Mouse (Mus musculus) MEL (cell line): ENCODE measurements around the gene Fut2. TPM values are rescaled to one million over a fixed set of nuclear protein-coding genes. Genes with fewer than 3 reads are reported as not detected.

Experiments
- DNase-seq: peaks from one replicate; pipeline ENCODE4 v3.0.0; 2011; ENCODE audit warnings: low read depth, low spot score
- H3K27ac ChIP-seq: 2 replicates; pipeline ENCODE4 v1.5.1; 2012; ENCODE audit warnings: low read depth, mild to moderate bottlenecking, control low read depth, low read length, moderate library complexity; ENCODE audit not compliant: control insufficient read depth
- H3K27me3 ChIP-seq, 2 experiments: fragments of 150-350 bp in 1 of 2; sonication (generic) in 1 of 2; 2 replicates each; pipeline ENCODE4 v1.6.1; 2012; ENCODE audit warnings: low read length in 2 of 2, mild to moderate bottlenecking in 2 of 2, improper control_type of control experiment in 1 of 2, moderate library complexity in 1 of 2; ENCODE audit not compliant: insufficient read depth in 2 of 2, control insufficient read depth in 1 of 2
- H3K36me3 ChIP-seq, 2 experiments: 2 replicates each; pipeline ENCODE4 v1.6.1; 2012 to 2014; ENCODE audit warnings: low read length in 2 of 2, improper control_type of control experiment in 1 of 2, inconsistent platforms in 1 of 2, mild to moderate bottlenecking in 1 of 2; ENCODE audit not compliant: insufficient read depth in 2 of 2, control insufficient read depth in 1 of 2
- H3K4me1 ChIP-seq, 2 experiments: fragments of 150-350 bp in 1 of 2; sonication (generic) in 1 of 2; 2 replicates each; pipeline ENCODE4 v1.6.1; 2012; ENCODE audit warnings: low read length in 2 of 2, improper control_type of control experiment in 1 of 2, mild to moderate bottlenecking in 1 of 2; ENCODE audit not compliant: insufficient read depth in 2 of 2, control insufficient read depth in 1 of 2
- H3K4me3 ChIP-seq, 2 experiments: fragments of 150-350 bp in 1 of 2; sonication (generic) in 1 of 2; 2 replicates each; pipeline ENCODE4 v1.5.1; 2012; ENCODE audit warnings: low read depth in 2 of 2, low read length in 2 of 2, mild to moderate bottlenecking in 2 of 2, moderate library complexity in 2 of 2, control low read depth in 1 of 2, improper control_type of control experiment in 1 of 2; ENCODE audit not compliant: control insufficient read depth in 1 of 2, insufficient read depth in 1 of 2
- H3K79me2 ChIP-seq: 2 replicates; pipeline ENCODE4 v1.6.1; 2012; ENCODE audit warnings: mild to moderate bottlenecking, low read length, moderate library complexity; ENCODE audit not compliant: control insufficient read depth, poor library complexity, insufficient read depth
- H3K9ac ChIP-seq: 2 replicates; pipeline ENCODE4 v1.6.1; 2012; ENCODE audit warnings: low read depth, mild to moderate bottlenecking, control low read depth, low read length, moderate library complexity; ENCODE audit not compliant: control insufficient read depth, poor library complexity, severe bottlenecking
- H3K9me3 ChIP-seq: fragments of 150-350 bp; sonication (generic); replicated peaks from 2 replicates; pipeline ENCODE4 v1.6.1; 2012; ENCODE audit warnings: mild to moderate bottlenecking, low read length, improper control_type of control experiment, moderate library complexity; ENCODE audit not compliant: insufficient read depth
- CHD2 ChIP-seq: IDR thresholded peaks from 2 replicates; pipeline ENCODE4 v1.6.1; 2011; ENCODE audit warnings: low read length, improper control_type of control experiment
- CTCF ChIP-seq, 3 experiments: IDR thresholded peaks in 2 of 3; conservative IDR thresholded peaks in 1 of 3; 2 replicates each; pipeline ENCODE4 v1.5.1; 2011 to 2012; ENCODE audit warnings: low read length in 3 of 3, low read depth in 2 of 3, mild to moderate bottlenecking in 2 of 3, improper control_type of control experiment in 1 of 3, inconsistent platforms in 1 of 3, mixed read lengths in 1 of 3, moderate library complexity in 1 of 3; ENCODE audit not compliant: control insufficient read depth in 1 of 3, insufficient read depth in 1 of 3, poor library complexity in 1 of 3, severe bottlenecking in 1 of 3
- ETS1 ChIP-seq: IDR thresholded peaks from 2 replicates; pipeline ENCODE4 v1.6.1; 2012; ENCODE audit warnings: low read depth, mild to moderate bottlenecking, inconsistent platforms, low read length, improper control_type of control experiment, moderate library complexity
- GABPA ChIP-seq: IDR thresholded peaks from 2 replicates; pipeline ENCODE4 v1.6.1; 2012; ENCODE audit warnings: low read depth, mild to moderate bottlenecking, inconsistent platforms, low read length, improper control_type of control experiment, moderate library complexity
- HCFC1 ChIP-seq: IDR thresholded peaks from 2 replicates; pipeline ENCODE4 v1.6.1; 2012; ENCODE audit warnings: low read depth, mild to moderate bottlenecking, inconsistent platforms, low read length, improper control_type of control experiment, moderate library complexity
- JUND ChIP-seq: IDR thresholded peaks from 2 replicates; pipeline ENCODE4 v1.6.1; 2011; ENCODE audit warnings: low read depth, mild to moderate bottlenecking, improper control_type of control experiment, low read length
- KAT2A ChIP-seq: conservative IDR thresholded peaks from 2 replicates; pipeline ENCODE4 v1.6.1; 2012; ENCODE audit warnings: low read depth, low read length, improper control_type of control experiment, inconsistent platforms
- MAFK ChIP-seq: IDR thresholded peaks from 2 replicates; pipeline ENCODE4 v1.6.1; 2011; ENCODE audit warnings: low read depth, mild to moderate bottlenecking, low read length, improper control_type of control experiment, borderline replicate concordance
- MAZ ChIP-seq: IDR thresholded peaks from 2 replicates; pipeline ENCODE4 v1.6.1; 2012; ENCODE audit warnings: low read depth, mild to moderate bottlenecking, inconsistent platforms, low read length, improper control_type of control experiment
- MEF2A ChIP-seq: IDR thresholded peaks from 2 replicates; pipeline ENCODE4 v1.6.1; 2014; ENCODE audit warnings: low read depth, mild to moderate bottlenecking, inconsistent platforms, low read length, improper control_type of control experiment; ENCODE audit not compliant: poor library complexity, insufficient replicate concordance, severe bottlenecking; ENCODE audit errors: extremely low read depth
- MXI1 ChIP-seq: IDR thresholded peaks from 2 replicates; pipeline ENCODE4 v1.6.1; 2011; ENCODE audit warnings: mild to moderate bottlenecking, low read depth, low read length, improper control_type of control experiment
- MYB ChIP-seq: IDR thresholded peaks from 2 replicates; pipeline ENCODE4 v1.6.1; 2011; ENCODE audit warnings: mild to moderate bottlenecking, low read depth, low read length, improper control_type of control experiment
- MYC ChIP-seq: IDR thresholded peaks from 2 replicates; pipeline ENCODE4 v1.6.1; 2011; ENCODE audit warnings: low read depth, mild to moderate bottlenecking, low read length, improper control_type of control experiment, moderate library complexity
- NELFE ChIP-seq: IDR thresholded peaks from 2 replicates; pipeline ENCODE4 v1.6.1; 2011; ENCODE audit warnings: low read depth, low read length, improper control_type of control experiment
- POLR2A ChIP-seq, 2 experiments: IDR thresholded peaks; 2 replicates each; pipeline ENCODE4 v1.6.1; 2011 to 2012; ENCODE audit warnings: low read length in 2 of 2, mild to moderate bottlenecking in 2 of 2, control low read depth in 1 of 2, improper control_type of control experiment in 1 of 2, low read depth in 1 of 2, moderate library complexity in 1 of 2; ENCODE audit not compliant: control insufficient read depth in 1 of 2, insufficient read depth in 1 of 2, poor library complexity in 1 of 2
- POLR2AphosphoS5 ChIP-seq: IDR thresholded peaks from 2 replicates; pipeline ENCODE4 v1.6.1; 2012; ENCODE audit warnings: low read depth, borderline replicate concordance, mild to moderate bottlenecking, inconsistent platforms, low read length, moderate library complexity, mixed read lengths
- RAD21 ChIP-seq: IDR thresholded peaks from 2 replicates; pipeline ENCODE4 v1.6.1; 2011; ENCODE audit warnings: mild to moderate bottlenecking, low read depth, low read length, improper control_type of control experiment
- TAL1 ChIP-seq: IDR thresholded peaks from 2 replicates; pipeline ENCODE4 v1.6.1; 2012; ENCODE audit warnings: mild to moderate bottlenecking, inconsistent platforms, low read length, moderate library complexity, mixed read lengths
- TBP ChIP-seq: IDR thresholded peaks from 2 replicates; pipeline ENCODE4 v1.8.0; 2011; ENCODE audit warnings: low read depth, low read length, improper control_type of control experiment
- TCF12 ChIP-seq: IDR thresholded peaks from 2 replicates; pipeline ENCODE4 v1.6.1; 2014; ENCODE audit warnings: low read depth, mild to moderate bottlenecking, inconsistent platforms, low read length, improper control_type of control experiment, moderate library complexity
- UBTF ChIP-seq: IDR thresholded peaks from 2 replicates; pipeline ENCODE4 v1.6.1; 2012; ENCODE audit warnings: low read depth, mild to moderate bottlenecking, inconsistent platforms, low read length, improper control_type of control experiment, moderate library complexity, borderline replicate concordance; ENCODE audit not compliant: insufficient read depth
- USF1 ChIP-seq: IDR thresholded peaks from 2 replicates; pipeline ENCODE4 v1.6.1; 2014; ENCODE audit warnings: low read depth, mild to moderate bottlenecking, inconsistent platforms, low read length, improper control_type of control experiment, moderate library complexity
- ZKSCAN1 ChIP-seq: IDR thresholded peaks from 2 replicates; pipeline ENCODE4 v1.6.1; 2012; ENCODE audit warnings: low read depth, mild to moderate bottlenecking, inconsistent platforms, low read length, improper control_type of control experiment, moderate library complexity
- ZMIZ1 ChIP-seq: IDR thresholded peaks from 2 replicates; pipeline ENCODE4 v1.6.1; 2012; ENCODE audit warnings: low read depth, mild to moderate bottlenecking, inconsistent platforms, low read length, improper control_type of control experiment, moderate library complexity
- polyA plus RNA-seq, 2 experiments: library from polyadenylated mRNA; stranded (reverse) in 1 of 2; unstranded in 1 of 2; fragments of >175 nt in 1 of 2; fragments of >200 nt in 1 of 2; gene quantifications; 2 replicates each; pipeline versions ENCODE4 v1.2.1 to v1.2.4; 2012; ENCODE audit warnings: low replicate concordance in 2 of 2, low read depth in 1 of 2; ENCODE audit not compliant: insufficient read length in 2 of 2, insufficient read depth in 1 of 2, missing spikeins in 1 of 2
- total RNA-seq: library from RNA; depleted of rRNA; stranded (reverse); fragments of 300-350 nt; gene quantifications from 2 replicates; pipeline ENCODE4 v1.2.3, GENCODE M21; 2012

Gene Fut2
- total and polyA plus RNA-seq, 3 experiments, result not detected

- no peak for DNase-seq
- Histone ChIP-seq H3K4me1 (peaks cover 0 to 5% of the 10 kb centered on the region in 2 experiments; a peak in 1 of 4 replicates), H3K9ac (peak overlapping the region; percentile 75), H3K36me3 (no peaks in the 10 kb centered on the region), H3K27ac (no peak overlapping the region), H3K27me3 (no peaks in the 10 kb centered on the region), H3K9me3 (no peaks in the 10 kb centered on the region), H3K4me3 (peak overlapping the region in 1 of 2 experiments; percentile 69; a peak in 2 of 4 replicates), H3K79me2 (peaks cover 37% of the 10 kb centered on the region)
- TF ChIP-seq JUND (no peak), ETS1 (no peak), MEF2A (no peak), USF1 (no peak), GABPA (no peak), ZKSCAN1 (no peak)
These were observed 47.8 kb upstream of the Fut2 start for GRCm38 (mm10) chr7:45713881-45714520.

- peaks cover 0 to 4% of the 10 kb centered on the region in 2 experiments; a peak in 2 of 4 replicates for H3K36me3 ChIP-seq
- no peak overlapping the region for H3K9ac ChIP-seq
- no peak overlapping the region for H3K4me3 ChIP-seq
- H3K4me1 ChIP-seq, result peaks cover 0 to 11% of the 10 kb centered on the region in 2 experiments; a peak in 1 of 4 replicates
- H3K27ac ChIP-seq, result no peak overlapping the region
- no peak for DNase-seq
- peaks cover 31% of the 10 kb centered on the region for H3K79me2 ChIP-seq
- TF ChIP-seq TBP (no peak), MXI1 (no peak), USF1 (no peak), MYC (no peak), MAFK (no peak), HCFC1 (no peak), MEF2A (no peak)
- no peaks in the 10 kb centered on the region for H3K9me3 ChIP-seq
- no peaks in the 10 kb centered on the region for H3K27me3 ChIP-seq
These were observed 47.2 kb upstream of the Fut2 start for GRCm38 (mm10) chr7:45713396-45713795.

GRCm38 (mm10) chr7:45712022-45712757 is 46.0 kb upstream of the Fut2 start:
- Histone ChIP-seq H3K27me3 (no peaks in the 10 kb centered on the region), H3K27ac (no peak overlapping the region), H3K9ac (no peak overlapping the region), H3K4me1 (peaks cover 0 to 17% of the 10 kb centered on the region in 2 experiments; a peak in 2 of 4 replicates), H3K79me2 (peaks cover 23% of the 10 kb centered on the region), H3K4me3 (no peak overlapping the region), H3K36me3 (peaks cover 0 to 5% of the 10 kb centered on the region in 2 experiments; a peak in 2 of 4 replicates), H3K9me3 (no peaks in the 10 kb centered on the region)
- no peak for DNase-seq
- TF ChIP-seq UBTF, result no peak
- TF ChIP-seq USF1, result no peak
- no peak for TF ChIP-seq MAZ
- TF ChIP-seq POLR2A (IDR thresholded peaks at IDR 0.05; ENCODE audit: control insufficient read depth in 1 of 2, insufficient read depth in 1 of 2, low read depth in 1 of 2, low read length in 2 of 2, poor library complexity in 1 of 2), result no peak
- no peak for TF ChIP-seq ZMIZ1
- no peak for TF ChIP-seq CTCF (IDR thresholded peaks at IDR 0.05 in 2 of 3, conservative IDR thresholded peaks at IDR 0.05 in 1 of 3; ENCODE audit: control insufficient read depth in 1 of 3, insufficient read depth in 1 of 3, low read depth in 2 of 3, low read length in 3 of 3, poor library complexity in 1 of 3, severe bottlenecking in 1 of 3)
- no peak for TF ChIP-seq MXI1
- TF ChIP-seq POLR2AphosphoS5, result no peak
- TF ChIP-seq TCF12, result no peak
- TF ChIP-seq MYB, result no peak
- no peak for TF ChIP-seq RAD21
- no peak for TF ChIP-seq NELFE
- TF ChIP-seq CHD2, result no peak
- TF ChIP-seq KAT2A, result no peak
- TF ChIP-seq TAL1, result no peak
